Mouse (Mus musculus) MEL (cell line): Measurements from ENCODE around the gene Ptgir. TPM values are rescaled to one million over a fixed set of nuclear protein-coding genes. Genes with fewer than 3 reads are reported as not detected.

ENCODE experiments used
- DNase-seq: peaks from one replicate; pipeline ENCODE4 v3.0.0; 2011; ENCODE audit warnings: low read depth, low spot score
- H3K27ac ChIP-seq: 2 replicates; pipeline ENCODE4 v1.5.1; 2012; ENCODE audit warnings: low read depth, mild to moderate bottlenecking, control low read depth, low read length, moderate library complexity; ENCODE audit not compliant: control insufficient read depth
- H3K27me3 ChIP-seq, 2 experiments: fragments of 150-350 bp in 1 of 2; sonication (generic) in 1 of 2; 2 replicates each; pipeline ENCODE4 v1.6.1; 2012; ENCODE audit warnings: low read length in 2 of 2, mild to moderate bottlenecking in 2 of 2, improper control_type of control experiment in 1 of 2, moderate library complexity in 1 of 2; ENCODE audit not compliant: insufficient read depth in 2 of 2, control insufficient read depth in 1 of 2
- H3K36me3 ChIP-seq, 2 experiments: 2 replicates each; pipeline ENCODE4 v1.6.1; 2012 to 2014; ENCODE audit warnings: low read length in 2 of 2, improper control_type of control experiment in 1 of 2, inconsistent platforms in 1 of 2, mild to moderate bottlenecking in 1 of 2; ENCODE audit not compliant: insufficient read depth in 2 of 2, control insufficient read depth in 1 of 2
- H3K4me1 ChIP-seq, 2 experiments: fragments of 150-350 bp in 1 of 2; sonication (generic) in 1 of 2; 2 replicates each; pipeline ENCODE4 v1.6.1; 2012; ENCODE audit warnings: low read length in 2 of 2, improper control_type of control experiment in 1 of 2, mild to moderate bottlenecking in 1 of 2; ENCODE audit not compliant: insufficient read depth in 2 of 2, control insufficient read depth in 1 of 2
- H3K4me3 ChIP-seq, 2 experiments: fragments of 150-350 bp in 1 of 2; sonication (generic) in 1 of 2; 2 replicates each; pipeline ENCODE4 v1.5.1; 2012; ENCODE audit warnings: low read depth in 2 of 2, low read length in 2 of 2, mild to moderate bottlenecking in 2 of 2, moderate library complexity in 2 of 2, control low read depth in 1 of 2, improper control_type of control experiment in 1 of 2; ENCODE audit not compliant: control insufficient read depth in 1 of 2, insufficient read depth in 1 of 2
- H3K79me2 ChIP-seq: 2 replicates; pipeline ENCODE4 v1.6.1; 2012; ENCODE audit warnings: mild to moderate bottlenecking, low read length, moderate library complexity; ENCODE audit not compliant: control insufficient read depth, poor library complexity, insufficient read depth
- H3K9ac ChIP-seq: 2 replicates; pipeline ENCODE4 v1.6.1; 2012; ENCODE audit warnings: low read depth, mild to moderate bottlenecking, control low read depth, low read length, moderate library complexity; ENCODE audit not compliant: control insufficient read depth, poor library complexity, severe bottlenecking
- H3K9me3 ChIP-seq: fragments of 150-350 bp; sonication (generic); replicated peaks from 2 replicates; pipeline ENCODE4 v1.6.1; 2012; ENCODE audit warnings: mild to moderate bottlenecking, low read length, improper control_type of control experiment, moderate library complexity; ENCODE audit not compliant: insufficient read depth
- BHLHE40 ChIP-seq: IDR thresholded peaks from 2 replicates; pipeline ENCODE4 v1.6.1; 2012; ENCODE audit warnings: low read depth, mild to moderate bottlenecking, inconsistent platforms, low read length, improper control_type of control experiment, borderline replicate concordance
- CHD1 ChIP-seq: IDR thresholded peaks from 2 replicates; pipeline ENCODE4 v1.6.1; 2012; ENCODE audit warnings: low read depth, mild to moderate bottlenecking, inconsistent platforms, low read length, improper control_type of control experiment
- CHD2 ChIP-seq: IDR thresholded peaks from 2 replicates; pipeline ENCODE4 v1.6.1; 2011; ENCODE audit warnings: low read length, improper control_type of control experiment
- ELF1 ChIP-seq: IDR thresholded peaks from 2 replicates; pipeline ENCODE4 v1.6.1; 2014; ENCODE audit warnings: low read depth, mild to moderate bottlenecking, inconsistent platforms, low read length, improper control_type of control experiment, moderate library complexity
- EP300 ChIP-seq, 2 experiments: IDR thresholded peaks; 2 replicates each; pipeline ENCODE4 v1.6.1; 2011; ENCODE audit warnings: improper control_type of control experiment in 2 of 2, low read length in 2 of 2, low read depth in 1 of 2, mild to moderate bottlenecking in 1 of 2
- ETS1 ChIP-seq: IDR thresholded peaks from 2 replicates; pipeline ENCODE4 v1.6.1; 2012; ENCODE audit warnings: low read depth, mild to moderate bottlenecking, inconsistent platforms, low read length, improper control_type of control experiment, moderate library complexity
- GABPA ChIP-seq: IDR thresholded peaks from 2 replicates; pipeline ENCODE4 v1.6.1; 2012; ENCODE audit warnings: low read depth, mild to moderate bottlenecking, inconsistent platforms, low read length, improper control_type of control experiment, moderate library complexity
- HCFC1 ChIP-seq: IDR thresholded peaks from 2 replicates; pipeline ENCODE4 v1.6.1; 2012; ENCODE audit warnings: low read depth, mild to moderate bottlenecking, inconsistent platforms, low read length, improper control_type of control experiment, moderate library complexity
- MAX ChIP-seq: IDR thresholded peaks from 2 replicates; pipeline ENCODE4 v1.6.1; 2011; ENCODE audit warnings: low read length, improper control_type of control experiment
- MXI1 ChIP-seq: IDR thresholded peaks from 2 replicates; pipeline ENCODE4 v1.6.1; 2011; ENCODE audit warnings: mild to moderate bottlenecking, low read depth, low read length, improper control_type of control experiment
- MYB ChIP-seq: IDR thresholded peaks from 2 replicates; pipeline ENCODE4 v1.6.1; 2011; ENCODE audit warnings: mild to moderate bottlenecking, low read depth, low read length, improper control_type of control experiment
- NELFE ChIP-seq: IDR thresholded peaks from 2 replicates; pipeline ENCODE4 v1.6.1; 2011; ENCODE audit warnings: low read depth, low read length, improper control_type of control experiment
- NRF1 ChIP-seq: IDR thresholded peaks from 2 replicates; pipeline ENCODE4 v1.6.1; 2014; ENCODE audit warnings: low read depth, mild to moderate bottlenecking, inconsistent platforms, low read length, improper control_type of control experiment, moderate library complexity; ENCODE audit not compliant: poor library complexity, insufficient read depth, severe bottlenecking
- POLR2A ChIP-seq, 2 experiments: IDR thresholded peaks; 2 replicates each; pipeline ENCODE4 v1.6.1; 2011 to 2012; ENCODE audit warnings: low read length in 2 of 2, mild to moderate bottlenecking in 2 of 2, control low read depth in 1 of 2, improper control_type of control experiment in 1 of 2, low read depth in 1 of 2, moderate library complexity in 1 of 2; ENCODE audit not compliant: control insufficient read depth in 1 of 2, insufficient read depth in 1 of 2, poor library complexity in 1 of 2
- POLR2AphosphoS2 ChIP-seq: IDR thresholded peaks from 2 replicates; pipeline ENCODE4 v1.6.1; 2011; ENCODE audit warnings: low read length, improper control_type of control experiment
- POLR2AphosphoS5 ChIP-seq: IDR thresholded peaks from 2 replicates; pipeline ENCODE4 v1.6.1; 2012; ENCODE audit warnings: low read depth, borderline replicate concordance, mild to moderate bottlenecking, inconsistent platforms, low read length, moderate library complexity, mixed read lengths
- RAD21 ChIP-seq: IDR thresholded peaks from 2 replicates; pipeline ENCODE4 v1.6.1; 2011; ENCODE audit warnings: mild to moderate bottlenecking, low read depth, low read length, improper control_type of control experiment
- RCOR1 ChIP-seq: IDR thresholded peaks from 2 replicates; pipeline ENCODE4 v1.6.1; 2012; ENCODE audit warnings: low read depth, mild to moderate bottlenecking, inconsistent platforms, low read length, improper control_type of control experiment
- TAL1 ChIP-seq: IDR thresholded peaks from 2 replicates; pipeline ENCODE4 v1.6.1; 2012; ENCODE audit warnings: mild to moderate bottlenecking, inconsistent platforms, low read length, moderate library complexity, mixed read lengths
- TBP ChIP-seq: IDR thresholded peaks from 2 replicates; pipeline ENCODE4 v1.8.0; 2011; ENCODE audit warnings: low read depth, low read length, improper control_type of control experiment
- UBTF ChIP-seq: IDR thresholded peaks from 2 replicates; pipeline ENCODE4 v1.6.1; 2012; ENCODE audit warnings: low read depth, mild to moderate bottlenecking, inconsistent platforms, low read length, improper control_type of control experiment, moderate library complexity, borderline replicate concordance; ENCODE audit not compliant: insufficient read depth
- USF1 ChIP-seq: IDR thresholded peaks from 2 replicates; pipeline ENCODE4 v1.6.1; 2014; ENCODE audit warnings: low read depth, mild to moderate bottlenecking, inconsistent platforms, low read length, improper control_type of control experiment, moderate library complexity
- USF2 ChIP-seq, 2 experiments: IDR thresholded peaks; 2 replicates each; pipeline ENCODE4 v1.6.1; 2011 to 2012; ENCODE audit warnings: improper control_type of control experiment in 2 of 2, low read length in 2 of 2, borderline replicate concordance in 1 of 2, inconsistent platforms in 1 of 2, low read depth in 1 of 2, mild to moderate bottlenecking in 1 of 2; ENCODE audit not compliant: insufficient read depth in 1 of 2
- ZC3H11A ChIP-seq: IDR thresholded peaks from 2 replicates; pipeline ENCODE4 v1.6.1; 2012; ENCODE audit warnings: low read depth, mild to moderate bottlenecking, inconsistent platforms, low read length, improper control_type of control experiment
- ZKSCAN1 ChIP-seq: IDR thresholded peaks from 2 replicates; pipeline ENCODE4 v1.6.1; 2012; ENCODE audit warnings: low read depth, mild to moderate bottlenecking, inconsistent platforms, low read length, improper control_type of control experiment, moderate library complexity
- ZMIZ1 ChIP-seq: IDR thresholded peaks from 2 replicates; pipeline ENCODE4 v1.6.1; 2012; ENCODE audit warnings: low read depth, mild to moderate bottlenecking, inconsistent platforms, low read length, improper control_type of control experiment, moderate library complexity
- ZNF384 ChIP-seq: IDR thresholded peaks from 2 replicates; pipeline ENCODE4 v1.6.1; 2012; ENCODE audit warnings: low read depth, mild to moderate bottlenecking, inconsistent platforms, low read length, improper control_type of control experiment
- polyA plus RNA-seq, 2 experiments: library from polyadenylated mRNA; stranded (reverse) in 1 of 2; unstranded in 1 of 2; fragments of >175 nt in 1 of 2; fragments of >200 nt in 1 of 2; gene quantifications; 2 replicates each; pipeline versions ENCODE4 v1.2.1 to v1.2.4; 2012; ENCODE audit warnings: low replicate concordance in 2 of 2, low read depth in 1 of 2; ENCODE audit not compliant: insufficient read length in 2 of 2, insufficient read depth in 1 of 2, missing spikeins in 1 of 2
- total RNA-seq: library from RNA; depleted of rRNA; stranded (reverse); fragments of 300-350 nt; gene quantifications from 2 replicates; pipeline ENCODE4 v1.2.3, GENCODE M21; 2012

Ptgir gene
- total and polyA plus RNA-seq, 3 experiments: 22.8 to 23.7 TPM; not detected in 1

- TF ChIP-seq ETS1 (no peak), MAX (no peak), BHLHE40 (no peak), UBTF (no peak), POLR2A (IDR thresholded peaks at IDR 0.05; ENCODE audit: control insufficient read depth in 1 of 2, insufficient read depth in 1 of 2, low read depth in 1 of 2, low read length in 2 of 2, poor library complexity in 1 of 2) (no peak), GABPA (no peak), POLR2AphosphoS2 (no peak), EP300 (IDR thresholded peaks at IDR 0.05; ENCODE audit: low read depth in 1 of 2, low read length in 2 of 2) (no peak), POLR2AphosphoS5 (no peak), HCFC1 (no peak), RAD21 (no peak), TBP (no peak), USF2 (IDR thresholded peaks at IDR 0.05; ENCODE audit: borderline replicate concordance in 1 of 2, insufficient read depth in 1 of 2, low read depth in 1 of 2, low read length in 2 of 2) (no peak)
- peaks cover 0 to 5% of the 10 kb centered on the region in 2 experiments; a peak in 1 of 4 replicates for H3K4me1 ChIP-seq
- no peak overlapping the region for H3K4me3 ChIP-seq
- no peak for DNase-seq
- H3K27me3 ChIP-seq: no peaks in the 10 kb centered on the region
- H3K9me3 ChIP-seq: no peaks in the 10 kb centered on the region
- H3K79me2 ChIP-seq: no peaks in the 10 kb centered on the region
- H3K9ac ChIP-seq: no peak overlapping the region
- H3K27ac ChIP-seq: no peak overlapping the region
- no peaks in the 10 kb centered on the region for H3K36me3 ChIP-seq
These were observed 38.6 kb downstream of the Ptgir start for GRCm38 (mm10) chr7:16944808-16945315.

GRCm38 (mm10) chr7:16945419-16945818 is 39.1 kb downstream of the Ptgir start:
- Histone ChIP-seq H3K4me3 (no peak overlapping the region), H3K27ac (no peak overlapping the region), H3K4me1 (peaks cover 0 to 5% of the 10 kb centered on the region in 2 experiments; a peak in 1 of 4 replicates), H3K9ac (no peak overlapping the region), H3K79me2 (no peaks in the 10 kb centered on the region; the same call in 1 of the 2 replicates), H3K27me3 (no peaks in the 10 kb centered on the region), H3K36me3 (no peaks in the 10 kb centered on the region), H3K9me3 (no peaks in the 10 kb centered on the region)
- DNase-seq: no peak
- TF ChIP-seq RCOR1 (no peak), BHLHE40 (no peak), CHD2 (no peak), USF1 (no peak), TAL1 (no peak), MYB (no peak), ZC3H11A (no peak), NELFE (no peak), MXI1 (no peak), UBTF (no peak), TBP (no peak), RAD21 (no peak), ELF1 (no peak), ZNF384 (no peak), NRF1 (no peak), ZKSCAN1 (no peak), ZMIZ1 (no peak), CHD1 (no peak)
